9 mouse cellular contexts compared by ENCODE assay signal in the genomic region with DNA sequence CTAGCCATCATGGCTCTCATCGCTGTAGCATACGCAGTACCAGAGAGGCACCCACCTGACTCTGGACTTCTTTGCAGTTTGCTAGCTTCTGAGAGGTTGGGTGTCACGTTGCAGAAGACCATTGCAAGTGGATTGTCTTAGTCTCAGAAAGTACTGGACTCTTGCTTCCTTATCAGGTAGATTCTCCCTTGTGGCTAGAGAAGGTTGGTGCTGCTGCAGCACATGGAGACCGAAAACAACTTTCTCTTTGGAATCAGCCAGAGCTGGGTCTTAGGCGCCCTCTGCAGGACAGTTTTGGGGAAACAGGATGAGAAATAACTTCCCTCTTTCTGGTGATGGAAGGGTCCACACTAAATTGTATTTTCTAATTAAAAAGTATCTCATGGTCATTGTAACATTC.
DNase-seq lines count a peak whose midpoint lies in the region; ATAC-seq and TF ChIP-seq lines count a peak whose summit lies in the region.
"Had no signal": no experiment of that assay in that cellular context is flagged by ENCODE, and none has a peak within 500 bp of the region (broad histone marks: within the 10 kb centered on the region; RNA-seq: fewer than 3 reads in every experiment).

No protein-coding gene starts in this region.

- H3K27me3 ChIP-seq in ES-Bruce4 (ENCODE audit: control insufficient read depth, insufficient read depth, low read length, poor library complexity, severe bottlenecking): no peaks in the 10 kb centered on the region; the same call in 1 of the 2 replicates
- H3K27me3 ChIP-seq in embryonic facial prominence, embryonic 15.5 days: no peaks in the 10 kb centered on the region
- no peaks in the 10 kb centered on the region for H3K27me3 ChIP-seq in heart, postnatal 0 days (ENCODE audit: control insufficient read depth, insufficient read depth, low read length)
- H3K27me3 ChIP-seq in lung, embryonic 16.5 days (ENCODE audit: control insufficient read depth, insufficient read depth, low read depth, low read length): no peaks in the 10 kb centered on the region

- peak; percentile 66 to 74 for DNase-seq in adrenal gland, postnatal 36 days
- peak; percentile 73 for DNase-seq in heart, postnatal 0 days (ENCODE audit: low spot score)
- DNase-seq in kidney, postnatal 25 days: peak; percentile 69 to 85
- peak; percentile 68 for DNase-seq in ovary, postnatal 14 days (ENCODE audit: low spot score)
- DNase-seq in urinary bladder, adult 2 months (ENCODE audit: low spot score): peak; percentile 32

- 0 out of 2 replicates have a peak overlapping the region, but pooled peaks have one; percentile 12 for H3K4me2 ChIP-seq in embryonic facial prominence, embryonic 15.5 days (replicated peaks)
- peak overlapping the region; percentile 27 for H3K4me2 ChIP-seq in heart, postnatal 0 days (ENCODE audit: low read depth, low read length)
- peak overlapping the region; percentile 36 for H3K4me2 ChIP-seq in lung, embryonic 16.5 days (ENCODE audit: low read depth, low read length)
- H3K4me2 ChIP-seq: limb, embryonic 13.5 days had no signal

- no peaks in the 10 kb centered on the region for H3K36me3 ChIP-seq in ES-Bruce4 (ENCODE audit: control insufficient read depth, insufficient read depth, low read length, poor library complexity, severe bottlenecking)
- H3K36me3 ChIP-seq in embryonic facial prominence, embryonic 15.5 days: no peaks in the 10 kb centered on the region
- no peaks in the 10 kb centered on the region for H3K36me3 ChIP-seq in heart, postnatal 0 days (replicated peaks; ENCODE audit: control insufficient read depth, insufficient read depth, low read length)
- no peaks in the 10 kb centered on the region for H3K36me3 ChIP-seq in lung, embryonic 16.5 days (ENCODE audit: control insufficient read depth, insufficient read depth, low read length)
- H3K36me3 ChIP-seq: limb, embryonic 13.5 days had no signal

- 43% methylated on average over 5 of the region's 5 CpGs for WGBS in embryonic facial prominence, embryonic 15.5 days
- 40% methylated on average over 5 of the region's 5 CpGs for WGBS in heart, postnatal 0 days
- WGBS in lung, embryonic 16.5 days: 43% methylated on average over 5 of the region's 5 CpGs

- H3K9ac ChIP-seq in ES-Bruce4 (ENCODE audit: low read depth, poor library complexity, severe bottlenecking): no peak overlapping the region
- no peak overlapping the region for H3K9ac ChIP-seq in embryonic facial prominence, embryonic 15.5 days
- no peak overlapping the region for H3K9ac ChIP-seq in heart, postnatal 0 days (replicated peaks; ENCODE audit: low read depth, low read length)
- H3K9ac ChIP-seq in lung, embryonic 16.5 days (ENCODE audit: low read length): no peak overlapping the region
- H3K9ac ChIP-seq: limb, embryonic 13.5 days had no signal

- TF ChIP-seq CTCF in ES-Bruce4 (IDR thresholded peaks at IDR 0.05; ENCODE audit: low read depth, low read length): peak; percentile 57
- peak; percentile 87 for TF ChIP-seq CTCF in heart, postnatal 0 days (IDR thresholded peaks at IDR 0.05; ENCODE audit: low read depth)

- no peak for ATAC-seq in embryonic facial prominence, embryonic 15.5 days (ENCODE audit: insufficient number of reproducible peaks, low FRiP score, low TSS enrichment, low read depth)
- ATAC-seq in heart, postnatal 0 days (ENCODE audit: insufficient read depth, low read depth): peak; percentile 41; the same call in 1 of the 2 replicates
- ATAC-seq in lung, embryonic 16.5 days (ENCODE audit: low read depth): peak; percentile 57; the same call in 1 of the 2 replicates

- TF ChIP-seq POLR2A in ES-Bruce4 (IDR thresholded peaks at IDR 0.05; ENCODE audit: insufficient read depth, low read length): no peak

- H3K4me1 ChIP-seq in ES-Bruce4 (ENCODE audit: control insufficient read depth, insufficient read depth, low read length): no peaks in the 10 kb centered on the region
- H3K4me1 ChIP-seq in embryonic facial prominence, embryonic 15.5 days: no peaks in the 10 kb centered on the region
- H3K4me1 ChIP-seq in heart, postnatal 0 days (ENCODE audit: control insufficient read depth, insufficient read depth): no peaks in the 10 kb centered on the region
- no peaks in the 10 kb centered on the region for H3K4me1 ChIP-seq in lung, embryonic 16.5 days (replicated peaks; ENCODE audit: control insufficient read depth, insufficient read depth, low read length)
- H3K4me1 ChIP-seq: limb, embryonic 13.5 days had no signal

- no peak overlapping the region for H3K4me3 ChIP-seq in ES-Bruce4 (ENCODE audit: low read depth, low read length)
- no peak overlapping the region for H3K4me3 ChIP-seq in embryonic facial prominence, embryonic 15.5 days (replicated peaks)
- no peak overlapping the region for H3K4me3 ChIP-seq in heart, postnatal 0 days (ENCODE audit: low read depth, low read length)
- H3K4me3 ChIP-seq in lung, embryonic 16.5 days (ENCODE audit: low read length): no peak overlapping the region
- H3K4me3 ChIP-seq: limb, embryonic 13.5 days had no signal

- TF ChIP-seq EP300 in ES-Bruce4 (IDR thresholded peaks at IDR 0.05; ENCODE audit: insufficient read depth, low read depth, low read length): no peak
- TF ChIP-seq EP300 in heart, postnatal 0 days (IDR thresholded peaks at IDR 0.05; ENCODE audit: low read depth): no peak

- H3K9me3 ChIP-seq in ES-Bruce4 (replicated peaks; ENCODE audit: control insufficient read depth, insufficient read depth, low read length, poor library complexity, severe bottlenecking): no peaks in the 10 kb centered on the region
- H3K9me3 ChIP-seq in embryonic facial prominence, embryonic 15.5 days (replicated peaks): no peaks in the 10 kb centered on the region
- no peaks in the 10 kb centered on the region for H3K9me3 ChIP-seq in heart, postnatal 0 days (replicated peaks; ENCODE audit: control insufficient read depth, low read length)
- no peaks in the 10 kb centered on the region for H3K9me3 ChIP-seq in lung, embryonic 16.5 days (ENCODE audit: control insufficient read depth, low read length)
- H3K9me3 ChIP-seq: limb, embryonic 13.5 days had no signal

- no peak overlapping the region for H3K27ac ChIP-seq in ES-Bruce4 (ENCODE audit: insufficient read depth, low read length)
- H3K27ac ChIP-seq in embryonic facial prominence, embryonic 15.5 days (replicated peaks): no peak overlapping the region
- no peak overlapping the region for H3K27ac ChIP-seq in heart, postnatal 0 days (ENCODE audit: low read depth)
- H3K27ac ChIP-seq in lung, embryonic 16.5 days (ENCODE audit: low read length): no peak overlapping the region
- H3K27ac ChIP-seq: limb, embryonic 13.5 days had no signal
